Mouse (Mus musculus) B cell, adult 2 months (primary cell): ENCODE measurements around the gene Zfp619.
"Not testable (repeated sequence)": the region's sequence is repeated elsewhere in the genome, so short reads cannot be mapped to it uniquely, and the experiment has no call there.

Experiments used
- DNase-seq, 2 experiments: peaks; one replicate each; pipeline ENCODE4 v3.0.0; 2022

The Zfp619 gene

DNA sequence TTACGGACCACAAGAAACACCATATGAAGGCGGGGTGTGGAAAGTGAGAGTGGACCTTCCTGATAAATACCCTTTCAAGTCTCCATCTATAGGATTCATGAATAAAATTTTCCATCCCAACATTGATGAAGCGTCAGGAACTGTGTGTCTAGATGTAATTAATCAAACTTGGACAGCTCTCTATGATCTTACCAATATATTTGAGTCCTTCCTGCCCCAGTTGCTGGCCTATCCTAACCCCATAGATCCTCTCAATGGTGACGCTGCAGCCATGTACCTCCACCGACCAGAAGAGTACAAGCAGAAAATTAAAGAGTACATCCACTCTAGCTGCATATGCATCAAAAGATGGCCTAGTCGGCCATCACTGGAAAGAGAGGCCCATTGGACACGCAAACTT lies 71.5 kb downstream of the Zfp619 start:
- not testable (repeated sequence) for DNase-seq
